Mouse (Mus musculus) heart, postnatal 0 days (tissue): Measurements from ENCODE around the gene Eef1a2. TPM values are rescaled to one million over a fixed set of nuclear protein-coding genes. Genes with fewer than 3 reads are reported as not detected.

ENCODE experiments used
- ATAC-seq: fragments of 200-750 bp; cut with Nextera tagmentation; 2 replicates; pipeline ENCODE4 v1.8.0; 2017; ENCODE audit warnings: low read depth, moderate number of reproducible peaks, moderate library complexity; ENCODE audit not compliant: insufficient read depth
- DNase-seq: peaks from one replicate; pipeline ENCODE4 v3.0.0-alpha.2; 2016; ENCODE audit warnings: low spot score
- H3K27ac ChIP-seq: fragments of 300-500 bp; sonication (generic); 2 replicates; pipeline ENCODE4 v1.5.1; 2014; ENCODE audit warnings: low read depth, mild to moderate bottlenecking
- H3K27me3 ChIP-seq: fragments of 300-500 bp; sonication (generic); 2 replicates; pipeline ENCODE4 v1.6.1; 2014; ENCODE audit warnings: low read length, mixed read lengths; ENCODE audit not compliant: control insufficient read depth, insufficient read depth
- H3K36me3 ChIP-seq: fragments of 300-500 bp; sonication (generic); replicated peaks from 2 replicates; pipeline ENCODE4 v1.6.1; 2014; ENCODE audit warnings: low read length, mixed read lengths; ENCODE audit not compliant: control insufficient read depth, insufficient read depth
- H3K4me1 ChIP-seq: fragments of 300-500 bp; sonication (generic); 2 replicates; pipeline ENCODE4 v1.6.1; 2014; ENCODE audit warnings: antibody characterized with exemption; ENCODE audit not compliant: control insufficient read depth, insufficient read depth
- H3K4me2 ChIP-seq: fragments of 300-500 bp; sonication (generic); 2 replicates; pipeline ENCODE4 v1.6.1; 2014; ENCODE audit warnings: low read depth, mild to moderate bottlenecking, low read length, moderate library complexity
- H3K4me3 ChIP-seq: fragments of 300-500 bp; sonication (generic); 2 replicates; pipeline ENCODE4 v1.5.1; 2014; ENCODE audit warnings: low read depth, low read length
- H3K9ac ChIP-seq: fragments of 300-500 bp; sonication (generic); replicated peaks from 2 replicates; pipeline ENCODE4 v1.6.1; 2014; ENCODE audit warnings: low read depth, low read length, mixed read lengths
- H3K9me3 ChIP-seq: fragments of 300-500 bp; sonication (generic); replicated peaks from 2 replicates; pipeline ENCODE4 v1.6.1; 2016; ENCODE audit warnings: low read length; ENCODE audit not compliant: control insufficient read depth
- CTCF ChIP-seq: IDR thresholded peaks from 2 replicates; pipeline ENCODE4 v1.5.1; 2016; ENCODE audit warnings: antibody characterized with exemption, control low read depth, low read depth
- EP300 ChIP-seq: IDR thresholded peaks from 2 replicates; pipeline ENCODE4 v1.6.1; 2016; ENCODE audit warnings: antibody characterized with exemption, low read depth
- WGBS: fragments of 180-500 bp; shearing (Covaris S2); extraction: QIAGEN DNeasy Blood & Tissue Kit; methylation state at CpG from one replicate; pipeline ENCODE4 v1.1.7; 2014; 5-methylcytosine and 5-hydroxymethylcytosine counted together
- polyA plus RNA-seq: library from polyadenylated mRNA; unstranded; fragments of >200 nt; fragmentation: Nextera tagmentation; extraction: Ambion mirVana; gene quantifications from 2 replicates; pipeline ENCODE4 v1.2.1, GENCODE M21; 2015
- total RNA-seq: library from RNA; depleted of rRNA; stranded (reverse); fragments of >200 nt; gene quantifications from 2 replicates; pipeline ENCODE4 v1.2.3, GENCODE M21; 2014; ENCODE audit warnings: low replicate concordance

Gene Eef1a2
- total and polyA plus RNA-seq, 2 experiments from 2014 or later, result 19.9 to 291 TPM

- Histone ChIP-seq H3K4me2 (no peak overlapping the region), H3K9ac (no peak overlapping the region), H3K27me3 (0 out of 2 replicates have a peak, but pooled peaks cover 16% of the 10 kb centered on the region), H3K4me1 (no peaks in the 10 kb centered on the region), H3K27ac (no peak overlapping the region), H3K4me3 (no peak overlapping the region), H3K9me3 (no peaks in the 10 kb centered on the region), H3K36me3 (peaks cover 13% of the 10 kb centered on the region; the same call in 1 of the 2 replicates)
- WGBS, result 42% methylated on average over 8 of the region's 8 CpGs
- ATAC-seq (no peak), DNase-seq (no peak)
- TF ChIP-seq EP300, result no peak
Measured at GRCm38 (mm10) chr2:181142703-181143135, 14.1 kb downstream of the Eef1a2 start.

- Histone ChIP-seq H3K27me3 (peaks cover 27% of the 10 kb centered on the region), H3K36me3 (no peaks in the 10 kb centered on the region), H3K4me2 (no peak overlapping the region), H3K9me3 (no peaks in the 10 kb centered on the region), H3K4me3 (no peak overlapping the region), H3K9ac (no peak overlapping the region), H3K4me1 (no peaks in the 10 kb centered on the region), H3K27ac (no peak overlapping the region)
- DNase-seq, result no peak
- no peak for TF ChIP-seq EP300
- no peak for TF ChIP-seq CTCF
- WGBS, result 61% methylated on average over 5 of the region's 5 CpGs
- no peak for ATAC-seq
Measured at GRCm38 (mm10) chr2:181139641-181140193, 17.1 kb downstream of the Eef1a2 start.

DNA sequence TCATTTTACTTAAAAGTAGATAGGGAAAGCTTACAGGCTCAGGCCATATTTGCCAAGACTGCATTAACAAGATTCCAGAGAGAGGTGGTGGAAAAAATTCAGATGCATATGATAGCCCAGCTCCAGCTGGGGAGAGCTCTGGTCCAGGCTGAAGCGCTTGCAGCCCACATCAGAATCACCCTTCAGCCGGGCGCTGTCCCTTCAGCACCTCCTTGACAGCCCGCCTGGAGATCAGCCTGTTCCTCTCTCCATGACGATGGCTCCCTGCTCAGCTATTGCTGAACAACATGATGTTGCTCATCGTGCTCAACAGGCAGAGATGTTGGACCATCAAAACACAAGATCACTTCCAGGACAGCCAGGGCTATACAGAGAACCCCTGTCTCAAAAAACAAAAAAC, 19.9 kb downstream of the Eef1a2 start:
- no peak overlapping the region for H3K9ac ChIP-seq
- under 1% methylated on average over 6 of the region's 6 CpGs for WGBS
- DNase-seq (peak; percentile 74), ATAC-seq (0 out of 2 replicates have a peak, but pooled peaks have one; percentile 58)
- no peak overlapping the region for H3K4me2 ChIP-seq
- H3K36me3 ChIP-seq, result no peaks in the 10 kb centered on the region
- H3K27ac ChIP-seq, result no peak overlapping the region
- peaks cover 54% of the 10 kb centered on the region for H3K27me3 ChIP-seq
- no peaks in the 10 kb centered on the region for H3K4me1 ChIP-seq
- H3K9me3 ChIP-seq, result no peaks in the 10 kb centered on the region
- no peak overlapping the region for H3K4me3 ChIP-seq
- TF ChIP-seq CTCF (no peak), EP300 (no peak)

DNA sequence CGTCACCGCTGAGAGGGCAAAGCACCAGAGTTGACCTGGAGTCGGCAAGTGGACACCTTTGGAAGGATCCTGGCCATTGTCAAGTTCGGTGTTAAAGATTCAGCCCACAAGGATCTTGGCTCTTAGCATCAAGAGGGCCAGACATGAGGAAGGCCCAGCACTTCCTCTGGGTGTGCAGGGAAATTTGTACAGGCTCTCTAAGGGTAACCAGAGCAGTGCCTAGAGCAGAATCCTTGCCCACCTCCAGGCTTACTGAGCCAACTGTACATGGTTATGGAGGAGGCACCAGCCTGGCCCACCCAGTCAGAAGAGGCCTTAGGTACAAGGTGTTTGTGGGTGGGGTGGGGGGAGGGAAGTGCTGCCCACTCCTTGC, 21.4 kb downstream of the Eef1a2 start:
- Histone ChIP-seq H3K9me3 (no peaks in the 10 kb centered on the region), H3K4me1 (no peaks in the 10 kb centered on the region), H3K27ac (no peak overlapping the region), H3K4me3 (no peak overlapping the region), H3K27me3 (peaks cover 62% of the 10 kb centered on the region), H3K9ac (no peak overlapping the region), H3K36me3 (no peaks in the 10 kb centered on the region), H3K4me2 (no peak overlapping the region)
- 10% methylated on average over 4 of the region's 4 CpGs for WGBS
- DNase-seq (no peak), ATAC-seq (no peak)
- no peak for TF ChIP-seq EP300
- no peak for TF ChIP-seq CTCF

- Histone ChIP-seq H3K27me3 (peaks cover 62% of the 10 kb centered on the region), H3K9ac (no peak within 1 kb of the TSS)
Measured at GRCm38 (mm10) chr2:181134591-181135445, 22.0 kb downstream of the Eef1a2 start, which contains the start of gene Kcnq2. Gene Kcnq2, minus strand, starts transcription at chr2:181135300.

More at GRCm38 (mm10) chr2:181134591-181135445, 22.0 kb downstream of the Eef1a2 start, which contains the start of gene Kcnq2:
- no peak for DNase-seq
- Histone ChIP-seq H3K4me2 (peak within 1 kb of the TSS; percentile 56), H3K36me3 (no peaks in the 10 kb centered on the region), H3K4me3 (peak within 1 kb of the TSS; percentile 38), H3K9me3 (no peaks in the 10 kb centered on the region), H3K4me1 (no peaks in the 10 kb centered on the region), H3K27ac (no peak within 1 kb of the TSS)
- no peak for TF ChIP-seq CTCF
- no peak for TF ChIP-seq EP300
- no peak for ATAC-seq
- WGBS, result under 1% methylated on average over 102 of the region's 104 CpGs
